Mouse (Mus musculus) limb, embryonic 14.5 days (tissue): ENCODE results near the gene Slc22a3. TPM values are rescaled to one million over a fixed set of nuclear protein-coding genes. Genes with fewer than 3 reads are reported as not detected.

Source experiments
- ATAC-seq: fragments of 200-750 bp; cut with Nextera tagmentation; 2 replicates; pipeline ENCODE4 v1.8.0; 2017; ENCODE audit warnings: low read depth, moderate number of reproducible peaks, moderate TSS enrichment; ENCODE audit not compliant: low FRiP score
- DNase-seq: peaks from one replicate; pipeline ENCODE4 v3.0.0-alpha.2; 2015; ENCODE audit warnings: low spot score
- H3K27ac ChIP-seq: fragments of 300-500 bp; sonication (generic); replicated peaks from 2 replicates; pipeline ENCODE4 v1.5.1; 2014; ENCODE audit warnings: low read depth, mild to moderate bottlenecking, low read length, moderate library complexity, mixed read lengths
- H3K27me3 ChIP-seq: fragments of 300-500 bp; sonication (generic); 2 replicates; pipeline ENCODE4 v1.6.1; 2014; ENCODE audit warnings: low read length, mixed read lengths; ENCODE audit not compliant: control insufficient read depth, insufficient read depth
- H3K36me3 ChIP-seq: fragments of 300-500 bp; sonication (generic); 2 replicates; pipeline ENCODE4 v1.6.1; 2014; ENCODE audit warnings: mild to moderate bottlenecking, low read length, moderate library complexity, mixed read lengths; ENCODE audit not compliant: control insufficient read depth, insufficient read depth
- H3K4me1 ChIP-seq: fragments of 300-500 bp; sonication (generic); 2 replicates; pipeline ENCODE4 v1.6.1; 2014; ENCODE audit warnings: antibody characterized with exemption, low read length, mixed read lengths; ENCODE audit not compliant: control insufficient read depth, insufficient read depth
- H3K4me2 ChIP-seq: fragments of 300-500 bp; sonication (generic); replicated peaks from 2 replicates; pipeline ENCODE4 v1.6.1; 2014; ENCODE audit warnings: low read depth, mild to moderate bottlenecking, low read length, moderate library complexity; ENCODE audit not compliant: severe bottlenecking
- H3K4me3 ChIP-seq: fragments of 300-500 bp; sonication (generic); replicated peaks from 2 replicates; pipeline ENCODE4 v1.5.1; 2014; ENCODE audit warnings: low read length
- H3K9ac ChIP-seq: fragments of 300-500 bp; sonication (generic); 2 replicates; pipeline ENCODE4 v1.6.1; 2014; ENCODE audit warnings: mild to moderate bottlenecking, low read depth, low read length, moderate library complexity; ENCODE audit not compliant: severe bottlenecking
- H3K9me3 ChIP-seq: fragments of 300-500 bp; sonication (generic); 2 replicates; pipeline ENCODE4 v1.6.1; 2016; ENCODE audit warnings: low read length; ENCODE audit not compliant: control insufficient read depth
- POLR2A ChIP-seq: fragments of 200-500 bp; IDR thresholded peaks from 2 replicates; pipeline ENCODE4 v1.8.0; 2012; ENCODE audit warnings: inconsistent platforms, mild to moderate bottlenecking, moderate library complexity, borderline replicate concordance; ENCODE audit not compliant: insufficient read depth, insufficient read length; ENCODE audit errors: extremely low read depth
- WGBS: fragments of 180-500 bp; shearing (Covaris S2); extraction: QIAGEN DNeasy Blood & Tissue Kit; methylation state at CpG from one replicate; pipeline ENCODE4 v1.1.7; 2014; 5-methylcytosine and 5-hydroxymethylcytosine counted together
- polyA plus RNA-seq, 2 experiments: library from polyadenylated mRNA; depleted of rRNA in 1 of 2; stranded (reverse) in 1 of 2; unstranded in 1 of 2; fragments of >200 nt; fragmentation: Nextera tagmentation in 1 of 2; extraction: Ambion mirVana in 1 of 2; gene quantifications; 2 replicates each; pipeline versions ENCODE4 v1.2.1 to v1.2.3; 2012 to 2014

The Slc22a3 gene
- polyA plus RNA-seq, 2 experiments = 1.5 to 2.2 TPM

DNA sequence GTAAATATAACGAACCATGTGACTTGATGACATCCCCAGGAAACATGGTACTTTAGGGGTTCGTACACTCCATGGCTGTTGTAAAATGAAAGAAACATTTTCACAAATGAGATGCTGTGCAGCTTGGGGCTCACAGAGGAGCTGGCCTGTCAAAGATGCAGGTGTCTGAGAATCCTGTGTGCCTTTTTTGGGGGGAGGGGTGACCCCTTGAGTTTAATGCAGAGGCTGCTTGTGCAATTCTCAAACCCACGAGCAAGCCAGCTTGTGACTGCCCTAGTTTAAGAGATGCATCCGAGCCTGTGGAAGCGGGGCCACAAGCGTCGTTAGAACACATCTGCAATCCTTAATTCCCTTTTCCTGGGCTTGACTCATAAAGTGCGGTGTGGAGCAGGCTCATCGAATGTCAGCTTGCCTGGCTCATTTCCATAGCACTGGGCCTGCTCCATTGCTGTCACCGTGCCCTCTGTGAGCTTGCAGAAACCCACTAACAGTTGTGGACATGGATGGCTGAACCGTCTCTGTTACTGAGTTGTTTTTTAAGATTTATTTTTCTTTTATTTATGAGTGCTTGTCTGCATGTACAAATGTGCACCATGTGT lies 98.1 kb downstream of the Slc22a3 start:
- DNase-seq = no peak
- Histone ChIP-seq H3K4me1 (peaks cover 16% of the 10 kb centered on the region), H3K27me3 (no peaks in the 10 kb centered on the region), H3K27ac (no peak overlapping the region), H3K9me3 (0 out of 2 replicates have a peak, but pooled peaks cover 3% of the 10 kb centered on the region), H3K4me3 (no peak overlapping the region), H3K9ac (no peak overlapping the region), H3K4me2 (no peak overlapping the region), H3K36me3 (no peaks in the 10 kb centered on the region)
- no peak for TF ChIP-seq POLR2A
- ATAC-seq = no peak
- WGBS = 33% methylated on average over 11 of the region's 11 CpGs

DNA sequence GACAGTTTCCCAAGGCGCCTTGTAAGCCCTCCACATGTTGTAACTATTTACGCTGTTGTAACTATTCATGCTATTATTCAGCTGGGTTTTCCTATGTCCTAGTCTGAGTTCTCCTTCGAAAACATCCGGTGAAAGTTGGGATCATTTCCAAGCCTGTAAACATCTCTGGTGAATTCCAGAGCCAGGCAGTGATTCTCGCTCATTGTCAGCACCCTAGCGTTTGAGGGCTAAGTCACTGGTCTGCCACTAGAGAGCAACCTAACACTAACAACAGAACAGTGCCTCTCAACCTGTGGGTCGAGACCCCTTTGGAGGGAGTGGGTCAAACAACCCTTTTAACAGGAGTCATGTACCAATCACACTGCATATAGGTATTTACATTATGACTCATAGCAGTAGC lies 104.1 kb downstream of the Slc22a3 start:
- ATAC-seq = no peak; the same call in 1 of the 2 replicates
- H3K9me3 ChIP-seq = 0 out of 2 replicates have a peak, but pooled peaks cover 3% of the 10 kb centered on the region
- WGBS = 46% methylated on average over 7 of the region's 7 CpGs

DNA sequence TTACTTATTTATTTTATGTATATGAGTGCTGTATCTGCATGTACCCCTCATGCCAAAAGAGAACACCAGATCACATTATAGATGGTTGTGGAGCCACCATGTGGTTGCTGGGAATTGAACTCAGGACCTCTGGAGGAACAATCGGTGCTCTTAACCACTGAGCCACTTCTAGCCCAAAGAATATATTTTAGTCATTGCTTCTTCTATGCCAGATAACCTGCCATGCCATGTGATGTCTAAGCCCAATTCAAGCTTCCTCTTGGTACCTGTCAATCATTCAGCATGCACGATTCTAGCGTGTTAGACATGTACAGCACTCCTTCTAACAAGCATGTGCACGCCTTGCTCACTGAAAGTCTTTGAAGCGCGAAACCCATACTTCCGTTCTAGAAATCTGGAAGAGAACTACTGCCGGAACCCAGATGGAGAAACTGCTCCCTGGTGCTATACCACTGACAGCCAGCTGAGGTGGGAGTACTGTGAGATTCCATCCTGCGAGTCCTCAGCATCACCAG lies 111.3 kb downstream of the Slc22a3 start:
- DNase-seq = no peak
- ATAC-seq = no peak
- no peak for TF ChIP-seq POLR2A
- H3K4me3 ChIP-seq = no peak overlapping the region
- no peak overlapping the region for H3K27ac ChIP-seq
- no peak overlapping the region for H3K4me2 ChIP-seq
- 87% methylated on average over 9 of the region's 9 CpGs for WGBS
- H3K27me3 ChIP-seq = no peaks in the 10 kb centered on the region
- H3K36me3 ChIP-seq = no peaks in the 10 kb centered on the region
- H3K4me1 ChIP-seq = 0 out of 2 replicates have a peak, but pooled peaks cover 3% of the 10 kb centered on the region
- no peaks in the 10 kb centered on the region; the same call in 1 of the 2 replicates for H3K9me3 ChIP-seq
- H3K9ac ChIP-seq = no peak overlapping the region

More for the DNA sequence above, 104.1 kb downstream of the Slc22a3 start:
- H3K9ac ChIP-seq = no peak overlapping the region
- H3K36me3 ChIP-seq = no peaks in the 10 kb centered on the region
- H3K4me1 ChIP-seq = no peaks in the 10 kb centered on the region
- no peak overlapping the region for H3K4me2 ChIP-seq
- TF ChIP-seq POLR2A = no peak
- no peaks in the 10 kb centered on the region for H3K27me3 ChIP-seq
- no peak overlapping the region for H3K4me3 ChIP-seq
- H3K27ac ChIP-seq = no peak overlapping the region
- no peak for DNase-seq

DNA sequence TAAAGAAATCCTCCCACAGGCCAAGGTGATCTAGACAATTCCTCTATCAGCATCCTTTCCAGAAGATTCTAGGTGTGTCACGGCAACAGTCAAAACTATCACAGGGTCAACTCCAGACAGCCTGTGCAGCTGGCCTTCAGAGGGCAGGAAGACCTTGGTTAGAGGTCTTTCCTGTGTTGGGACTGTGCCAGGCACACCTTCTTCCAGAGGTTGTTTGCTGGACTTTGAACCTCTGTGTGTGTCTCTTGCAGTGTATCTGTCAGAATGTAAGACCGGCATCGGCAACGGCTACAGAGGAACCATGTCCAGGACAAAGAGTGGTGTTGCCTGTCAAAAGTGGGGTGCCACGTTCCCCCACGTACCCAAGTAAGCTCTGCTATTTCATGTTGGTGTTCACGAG lies 119.3 kb downstream of the Slc22a3 start:
- no peaks in the 10 kb centered on the region for H3K27me3 ChIP-seq
- 92% methylated on average over 7 of the region's 7 CpGs for WGBS

DNA sequence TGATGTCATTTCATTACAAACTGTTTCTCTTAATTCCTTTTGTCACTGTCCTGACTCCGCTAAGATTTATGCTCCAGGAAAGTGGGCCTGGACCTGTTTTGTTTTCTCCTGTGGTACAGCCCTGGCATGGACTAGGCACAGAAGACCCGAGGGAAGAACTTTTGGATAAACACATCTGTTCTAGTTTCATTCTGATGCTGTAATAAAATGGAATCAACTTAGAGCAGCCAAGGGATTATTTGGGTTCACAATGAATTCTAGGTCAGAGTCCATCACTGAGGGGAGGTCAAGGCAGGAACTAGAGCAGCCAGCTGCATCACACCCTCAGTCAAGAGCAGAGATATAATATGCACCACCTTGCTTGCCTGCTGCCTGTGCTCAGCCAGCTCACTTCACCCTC lies 119.7 kb downstream of the Slc22a3 start:
- Histone ChIP-seq H3K4me2 (no peak overlapping the region), H3K9me3 (no peaks in the 10 kb centered on the region; the same call in 1 of the 2 replicates), H3K27ac (no peak overlapping the region), H3K9ac (no peak overlapping the region), H3K27me3 (no peaks in the 10 kb centered on the region), H3K4me1 (no peaks in the 10 kb centered on the region), H3K4me3 (no peak overlapping the region), H3K36me3 (no peaks in the 10 kb centered on the region)
- DNase-seq (no peak), ATAC-seq (no peak)
- no peak for TF ChIP-seq POLR2A
- 82% methylated on average over 2 of the region's 2 CpGs for WGBS

More for the DNA sequence above, 119.3 kb downstream of the Slc22a3 start:
- H3K4me3 ChIP-seq = no peak overlapping the region
- H3K36me3 ChIP-seq = no peaks in the 10 kb centered on the region
- H3K27ac ChIP-seq = no peak overlapping the region
- TF ChIP-seq POLR2A = no peak
- H3K9me3 ChIP-seq = no peaks in the 10 kb centered on the region; the same call in 1 of the 2 replicates
- no peak overlapping the region for H3K4me2 ChIP-seq
- ATAC-seq (no peak), DNase-seq (no peak)
- H3K9ac ChIP-seq = no peak overlapping the region
- no peaks in the 10 kb centered on the region for H3K4me1 ChIP-seq
